Mouse (Mus musculus) retina, postnatal 1 day (tissue): ENCODE measurements at regions not wholly inside any gene's neighbourhood (a gene's known extent, or its start where the extent isn't known, plus 50 kb on each side); places are given as distances from the start of the nearest gene placed in this dataset.
A peak's percentile ranks its signal among the peaks of the same experiment; 100 is the strongest.

Experiments used
- DNase-seq: peaks from one replicate; pipeline ENCODE4 v3.0.0-alpha.2; 2012

DNA sequence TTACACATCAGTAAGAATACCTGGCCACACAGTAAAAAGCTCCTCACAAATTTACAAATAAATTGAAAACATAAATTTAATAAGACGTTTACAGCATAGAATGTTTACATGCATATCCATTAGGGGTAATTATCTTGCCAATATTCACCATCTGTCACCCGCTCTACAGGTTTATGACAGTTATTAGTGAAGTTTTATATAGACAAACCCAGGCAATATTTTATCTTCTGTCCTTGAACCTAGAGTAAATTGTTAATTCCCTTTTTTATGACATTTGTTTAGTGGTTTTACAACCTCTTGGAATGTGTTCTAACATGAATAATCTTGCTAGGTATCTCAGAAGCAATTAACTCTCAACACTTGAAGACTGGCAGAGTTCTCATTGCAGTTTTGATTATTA is 6458.7 kb downstream of the 9330182O14Rik start:
- DNase-seq, result no peak

DNA sequence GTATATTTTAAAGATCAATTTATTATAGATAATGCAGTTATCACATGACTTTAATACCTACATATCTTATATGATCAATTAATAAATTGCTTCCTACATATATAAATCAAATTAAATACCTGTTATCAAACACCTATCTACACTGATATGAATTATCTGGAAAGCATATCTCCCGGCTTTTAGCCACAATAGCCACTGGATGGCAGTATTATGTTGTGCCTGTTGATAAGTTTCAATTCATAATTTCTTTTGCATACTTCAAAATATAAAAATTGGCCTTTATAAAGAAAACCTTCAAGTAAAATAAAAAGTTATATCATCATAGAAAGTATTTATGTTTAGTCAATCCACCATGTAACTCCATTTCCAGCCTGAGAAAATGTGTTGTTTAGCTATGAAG is 6464.2 kb downstream of the 9330182O14Rik start:
- DNase-seq, result peak; percentile 1

DNA sequence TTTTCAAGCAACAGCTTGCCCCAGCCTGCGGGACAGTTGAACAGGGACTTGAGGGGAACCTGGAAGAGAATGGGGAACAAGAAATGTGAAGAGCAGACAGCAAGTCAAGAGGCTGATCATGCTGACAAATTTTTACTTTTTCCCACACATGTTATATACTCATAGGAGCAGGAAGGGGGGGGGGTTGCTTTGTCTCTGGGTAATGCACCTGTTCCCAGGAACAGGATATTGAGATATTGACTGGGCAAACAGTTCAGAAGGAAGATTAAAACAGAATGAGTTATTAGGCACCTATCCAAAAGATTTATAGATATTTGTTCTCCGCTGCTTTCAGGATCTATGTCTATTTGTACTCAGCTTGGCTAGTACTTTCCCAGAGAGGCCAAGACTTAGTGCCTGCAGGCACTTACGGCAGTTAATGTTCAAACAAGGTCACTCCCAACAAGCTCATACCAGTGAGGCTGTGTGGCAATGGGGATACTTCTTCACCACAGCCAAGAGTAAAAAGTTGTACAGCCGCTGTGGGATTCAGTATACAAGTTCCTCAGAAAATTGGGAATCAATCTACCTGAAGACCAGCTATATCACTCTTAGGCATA is 6489.4 kb downstream of the 9330182O14Rik start:
- DNase-seq, result no peak

DNA sequence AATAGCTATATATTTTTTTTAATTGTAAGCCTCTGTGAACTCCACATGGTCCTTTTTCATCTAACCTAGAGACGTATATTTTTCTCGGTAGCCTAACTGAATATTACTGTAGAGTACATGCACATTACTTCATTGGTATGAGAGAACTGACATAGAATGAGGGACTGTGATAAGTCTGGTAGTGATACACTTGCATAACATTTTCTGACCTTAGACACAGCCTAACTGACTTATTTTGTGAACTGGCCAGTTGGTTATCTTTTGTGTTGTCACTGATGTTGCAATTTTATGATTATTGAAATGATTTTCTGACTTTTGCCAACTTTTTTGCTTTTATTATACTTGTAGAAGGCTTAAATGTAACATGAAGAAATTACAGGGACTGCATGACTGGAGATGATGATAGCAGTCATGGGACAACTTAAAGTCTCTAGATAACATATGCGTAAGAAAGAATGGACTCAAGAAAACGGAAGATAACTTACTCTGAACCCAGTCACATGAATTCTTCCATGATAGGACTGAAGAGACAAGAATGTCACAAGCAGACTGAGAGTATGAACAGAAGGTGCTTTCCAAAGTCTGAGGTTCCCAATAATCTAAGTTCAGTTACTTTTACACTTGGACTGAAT is 6491.0 kb downstream of the 9330182O14Rik start:
- DNase-seq, result no peak
